Mouse (Mus musculus) skeletal muscle tissue, adult 2 months (tissue): ENCODE measurements at regions not wholly inside any gene's neighbourhood (a gene's known extent, or its start where the extent isn't known, plus 50 kb on each side); places are given as distances from the start of the nearest gene placed in this dataset.

ENCODE experiments used
- DNase-seq: peaks from one replicate; pipeline ENCODE4 v3.0.0-alpha.2; 2012; ENCODE audit warnings: low read depth, low spot score

GRCm38 (mm10) chr5:112012505-112013164 lies 239.7 kb downstream of the Cryba4 start:
- DNase-seq, result peak; percentile 59

DNA sequence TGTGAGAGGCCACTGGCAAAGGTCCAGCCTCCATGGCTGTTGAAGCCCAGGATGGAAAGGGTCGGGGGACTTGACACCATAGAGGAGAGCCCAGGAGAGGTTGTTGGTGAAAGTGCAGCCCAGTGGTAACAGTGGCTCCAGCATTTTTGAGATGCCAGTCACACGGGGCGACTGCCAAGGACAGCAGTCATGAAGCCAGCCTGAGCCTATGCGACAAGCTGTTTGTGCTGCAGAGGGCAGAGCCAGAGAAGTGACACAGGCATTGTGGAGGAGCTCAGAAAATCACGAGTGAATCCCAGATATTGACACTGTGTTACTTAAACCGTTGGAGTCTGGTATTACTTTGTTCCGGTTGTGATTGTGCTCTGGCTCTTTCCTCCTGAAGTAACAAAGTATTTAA lies 233.4 kb downstream of the Cryba4 start:
- no peak for DNase-seq

GRCm38 (mm10) chr5:112020882-112021281 lies 231.4 kb downstream of the Cryba4 start:
- no peak for DNase-seq

DNA sequence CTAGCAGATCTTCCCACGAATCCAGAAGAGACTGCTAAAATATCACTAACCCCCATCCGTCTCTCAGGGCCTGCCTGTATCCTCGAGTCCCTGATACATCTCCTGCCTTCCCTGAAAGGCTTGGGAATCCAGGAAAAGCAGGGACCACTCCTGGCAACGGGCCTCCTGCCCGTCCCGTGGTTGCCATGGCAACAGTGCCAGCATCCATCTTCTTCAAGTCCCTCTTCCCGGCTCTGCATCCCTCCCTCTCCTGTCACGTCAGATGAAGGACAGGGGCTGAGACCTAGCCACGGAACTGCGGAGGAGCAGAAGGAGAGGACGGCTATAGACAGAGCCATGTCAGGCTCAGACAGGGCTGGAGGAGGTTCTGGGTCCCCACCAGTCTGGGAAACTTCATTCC lies 222.4 kb downstream of the Cryba4 start:
- no peak for DNase-seq

- no peak for DNase-seq
Observed at GRCm38 (mm10) chr5:112032036-112032435, 220.3 kb downstream of the Cryba4 start.

GRCm38 (mm10) chr5:112035426-112035825 lies 216.9 kb downstream of the Cryba4 start:
- no peak for DNase-seq

DNA sequence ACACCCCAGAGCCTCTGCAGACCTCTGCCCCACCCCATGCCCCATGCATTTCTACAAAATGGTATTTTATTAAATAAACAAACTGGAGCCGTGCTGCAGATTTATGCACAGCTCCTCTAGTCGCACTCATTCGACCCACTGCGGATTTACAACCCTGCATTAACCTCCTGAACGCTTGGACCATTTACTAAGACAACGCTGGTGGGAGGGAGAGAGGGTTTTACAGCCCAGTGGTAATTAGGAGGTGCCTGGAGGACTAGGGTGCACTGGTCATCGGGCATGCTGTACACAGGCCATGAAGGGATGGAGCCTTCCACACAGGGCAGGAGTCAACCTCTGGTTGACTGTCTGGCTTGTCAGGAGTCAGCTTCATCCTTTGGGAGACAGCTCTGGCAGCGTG lies 215.2 kb downstream of the Cryba4 start:
- DNase-seq, result no peak

GRCm38 (mm10) chr5:112039645-112040372 lies 212.5 kb downstream of the Cryba4 start:
- no peak for DNase-seq

- no peak for DNase-seq
Observed at GRCm38 (mm10) chr5:112040678-112041077, 211.6 kb downstream of the Cryba4 start.

GRCm38 (mm10) chr5:112041285-112041684 lies 211.0 kb downstream of the Cryba4 start:
- no peak for DNase-seq

DNA sequence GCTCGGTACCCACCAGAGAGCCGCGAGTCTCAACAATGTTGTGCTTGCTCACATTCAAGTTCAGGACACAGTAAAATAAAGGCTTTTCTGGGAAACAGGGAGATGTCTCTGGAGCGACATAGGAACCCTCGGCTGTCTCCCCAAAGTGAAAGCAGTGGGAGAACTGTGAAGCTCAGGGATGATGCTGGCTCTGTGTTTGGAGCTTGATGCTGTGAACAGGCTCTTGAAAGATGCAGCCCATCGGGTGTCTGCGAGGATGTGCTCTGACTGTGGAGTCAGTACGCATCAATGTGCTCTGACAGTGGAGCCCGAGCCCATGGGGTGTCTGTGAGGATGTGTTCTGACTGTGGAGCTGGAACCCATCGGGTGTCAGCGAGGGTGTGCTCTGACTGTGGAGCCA lies 210.1 kb downstream of the Cryba4 start:
- no peak for DNase-seq

DNA sequence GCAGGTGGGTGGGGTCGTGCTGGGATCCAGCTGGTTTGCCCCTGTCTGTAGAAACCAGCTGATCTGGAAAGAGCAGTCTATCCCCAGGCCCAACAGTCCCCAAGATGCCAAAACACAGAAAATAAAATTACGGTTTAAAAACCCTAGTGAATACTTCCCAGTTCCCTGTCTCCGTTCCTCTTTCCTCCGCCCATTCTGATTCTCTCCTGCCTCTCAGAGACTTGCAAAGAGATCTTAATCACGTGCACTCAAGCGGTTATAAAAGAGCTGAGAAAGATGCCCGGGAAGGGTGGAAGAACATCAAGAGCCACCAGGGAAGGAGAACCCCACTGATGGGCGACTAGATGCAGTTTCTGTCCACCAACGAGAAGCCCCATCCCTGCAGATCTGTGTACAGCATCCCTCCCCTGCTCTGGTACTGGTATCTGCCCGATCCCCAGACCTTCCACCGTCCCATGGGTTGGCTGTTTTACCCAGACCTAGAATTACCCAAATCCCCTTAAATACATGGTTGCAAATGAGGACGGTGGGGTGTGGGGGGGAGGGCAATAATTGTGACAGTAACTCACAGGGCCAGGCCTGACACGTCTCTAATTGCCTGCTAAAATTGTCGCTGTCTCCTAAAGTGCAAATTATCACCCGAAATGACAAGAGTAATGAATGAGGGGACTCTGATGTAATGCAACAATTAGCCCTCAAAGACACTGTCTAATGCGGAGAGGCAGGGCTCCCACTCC lies 202.1 kb downstream of the Cryba4 start:
- no peak for DNase-seq

DNA sequence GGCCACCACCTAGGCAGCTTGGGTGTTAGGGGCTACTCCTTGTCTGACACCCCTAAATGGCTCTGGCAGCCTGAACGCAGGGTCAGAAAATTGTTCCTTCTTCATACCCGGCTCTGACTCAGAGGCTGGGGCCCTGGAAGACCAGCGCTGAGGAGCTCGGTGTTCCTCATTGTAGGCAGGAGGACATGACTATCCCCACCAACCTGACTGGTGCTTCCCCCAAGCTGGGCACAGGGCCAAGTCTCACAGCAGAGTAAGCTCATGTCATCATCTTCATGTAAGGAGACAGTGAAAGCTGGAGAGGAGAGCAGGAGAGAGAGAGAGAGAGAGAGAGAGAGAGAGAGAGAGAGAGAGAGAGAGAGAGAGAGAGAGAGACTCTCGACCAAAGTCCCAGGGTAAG lies 201.4 kb downstream of the Cryba4 start:
- no peak for DNase-seq

GRCm38 (mm10) chr5:112051786-112052185 lies 200.5 kb downstream of the Cryba4 start:
- no peak for DNase-seq

DNA sequence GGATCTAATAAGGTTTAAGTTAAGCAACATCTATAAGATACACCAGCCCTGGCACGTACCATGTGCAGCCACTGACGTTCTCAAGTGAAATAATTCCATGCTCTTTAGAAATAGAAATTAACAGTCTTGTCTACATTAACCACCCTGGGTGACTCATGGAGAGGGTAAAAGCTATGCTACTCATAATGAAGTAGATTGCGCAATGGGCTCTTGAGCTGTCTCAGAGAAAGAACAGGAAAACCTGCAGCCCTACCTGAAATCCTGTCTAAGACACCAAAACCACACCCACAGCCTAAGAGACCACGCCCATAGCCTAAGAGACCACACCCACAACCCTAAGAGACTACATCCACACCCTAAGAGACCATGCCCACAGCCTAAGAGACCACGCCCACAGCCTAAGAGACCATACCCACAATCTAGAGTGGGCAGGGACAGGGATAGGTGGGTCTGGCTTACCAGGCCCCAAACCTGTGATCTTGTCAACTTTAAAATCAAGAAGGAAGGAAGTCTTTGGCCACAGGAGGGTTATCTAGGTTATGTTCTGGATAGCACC lies 198.6 kb downstream of the Cryba4 start:
- no peak for DNase-seq

DNA sequence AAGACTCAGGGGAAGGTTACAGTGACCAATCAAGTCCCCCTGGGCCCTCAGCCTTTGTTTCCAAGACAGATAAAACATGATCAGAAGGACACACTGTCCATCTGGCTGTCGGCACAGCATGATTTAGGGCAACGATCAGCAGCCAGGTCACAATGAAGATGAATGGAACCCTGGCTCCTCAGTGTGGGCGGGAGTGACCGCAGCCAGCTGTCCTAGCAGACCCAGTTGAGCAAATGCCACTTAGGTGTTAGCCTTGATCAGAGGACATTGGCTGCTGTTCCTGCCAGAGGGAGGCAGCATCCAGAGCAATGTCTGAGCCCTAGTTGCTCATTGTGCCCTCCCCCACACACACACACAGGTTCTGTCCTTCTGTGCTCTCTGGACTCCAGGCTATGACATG lies 197.3 kb downstream of the Cryba4 start:
- no peak for DNase-seq

GRCm38 (mm10) chr5:112069917-112070316 lies 182.4 kb downstream of the Cryba4 start:
- DNase-seq, result no peak

DNA sequence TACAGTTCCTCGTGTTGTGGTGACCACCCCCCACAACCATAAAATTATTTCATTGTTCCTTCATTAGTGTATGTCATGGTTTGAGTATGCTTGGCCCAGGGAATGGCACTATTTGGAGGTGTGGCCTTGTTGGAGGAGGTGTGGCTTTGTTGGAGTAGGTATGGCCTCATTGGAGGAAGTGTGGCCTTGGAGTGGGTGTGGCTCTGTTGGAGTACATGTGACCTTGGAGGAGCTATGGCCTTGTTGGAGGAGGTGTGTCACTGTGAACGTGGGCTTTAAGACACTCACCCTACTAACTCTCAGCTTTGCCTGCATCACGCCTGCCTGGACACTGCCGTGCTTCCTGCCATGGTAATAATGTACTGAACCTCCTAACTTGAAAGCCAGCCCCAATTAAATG lies 179.9 kb downstream of the Cryba4 start:
- no peak for DNase-seq

DNA sequence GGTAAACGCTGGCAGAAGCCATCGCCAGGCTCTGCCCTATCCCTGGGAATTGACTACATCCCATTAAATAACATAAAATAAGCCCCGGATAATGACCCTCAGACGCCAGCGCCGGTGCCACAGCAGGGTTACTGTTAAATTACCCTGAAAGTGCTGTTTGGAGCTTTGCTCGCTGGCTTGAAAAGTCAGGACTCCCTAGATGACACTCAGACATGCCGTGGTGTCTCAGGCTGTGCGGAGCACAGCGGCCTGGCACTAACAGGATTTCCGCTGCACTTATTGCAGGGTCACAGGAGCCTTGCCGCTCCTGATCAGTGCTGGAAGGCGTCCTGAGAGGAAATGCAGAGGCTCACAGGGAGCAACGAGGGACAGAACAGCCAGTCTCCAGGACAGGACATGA lies 175.2 kb downstream of the Cryba4 start:
- DNase-seq, result no peak

GRCm38 (mm10) chr5:112077840-112078600 lies 174.3 kb downstream of the Cryba4 start:
- DNase-seq, result peak; percentile 16

- DNase-seq, result no peak
Observed at GRCm38 (mm10) chr5:112081006-112081405, 171.3 kb downstream of the Cryba4 start.
